Mouse (Mus musculus) bone marrow, adult 2 months (tissue): ENCODE results near the gene Atp2b2. TPM values are rescaled to one million over a fixed set of nuclear protein-coding genes. Genes with fewer than 3 reads are reported as not detected.

Experiments used
- H3K27ac ChIP-seq: fragments of 200-500 bp; 2 replicates; pipeline ENCODE4 v1.5.1; 2012; ENCODE audit warnings: low read depth, mild to moderate bottlenecking, control low read depth, inconsistent platforms, low read length; ENCODE audit not compliant: control insufficient read depth, poor library complexity, insufficient read depth
- H3K4me1 ChIP-seq: fragments of 200-500 bp; 2 replicates; pipeline ENCODE4 v1.6.1; 2011; ENCODE audit warnings: low read length; ENCODE audit not compliant: control insufficient read depth, insufficient read depth
- H3K4me3 ChIP-seq: fragments of 200-500 bp; replicated peaks from 2 replicates; pipeline ENCODE3; 2011; ENCODE audit warnings: mild to moderate bottlenecking, low read depth, low read length, control low read depth; ENCODE audit not compliant: control insufficient read depth
- CTCF ChIP-seq: fragments of 200-500 bp; IDR thresholded peaks from 2 replicates; pipeline ENCODE4 v1.5.1; 2011; ENCODE audit warnings: low read length, control low read depth; ENCODE audit not compliant: control insufficient read depth, insufficient read depth
- POLR2A ChIP-seq: fragments of 200-500 bp; IDR thresholded peaks from 2 replicates; pipeline ENCODE4 v1.6.1; 2011; ENCODE audit warnings: low read depth, mild to moderate bottlenecking, control low read depth, low read length, borderline replicate concordance; ENCODE audit not compliant: control insufficient read depth
- WGBS: fragments of 180-500 bp; shearing (Covaris S2); methylation state at CpG from one replicate; pipeline ENCODE4 v1.1.7; 2018; 5-methylcytosine and 5-hydroxymethylcytosine counted together
- polyA plus RNA-seq: library from polyadenylated mRNA; stranded (reverse); fragments of >200 nt; gene quantifications from 2 replicates; pipeline ENCODE4 v1.2.4, GENCODE M21; 2011; ENCODE audit warnings: low replicate concordance; ENCODE audit not compliant: missing spikeins, insufficient read depth, insufficient read length

Gene Atp2b2
- polyA plus RNA-seq, 1 experiment: 0.92 TPM

DNA sequence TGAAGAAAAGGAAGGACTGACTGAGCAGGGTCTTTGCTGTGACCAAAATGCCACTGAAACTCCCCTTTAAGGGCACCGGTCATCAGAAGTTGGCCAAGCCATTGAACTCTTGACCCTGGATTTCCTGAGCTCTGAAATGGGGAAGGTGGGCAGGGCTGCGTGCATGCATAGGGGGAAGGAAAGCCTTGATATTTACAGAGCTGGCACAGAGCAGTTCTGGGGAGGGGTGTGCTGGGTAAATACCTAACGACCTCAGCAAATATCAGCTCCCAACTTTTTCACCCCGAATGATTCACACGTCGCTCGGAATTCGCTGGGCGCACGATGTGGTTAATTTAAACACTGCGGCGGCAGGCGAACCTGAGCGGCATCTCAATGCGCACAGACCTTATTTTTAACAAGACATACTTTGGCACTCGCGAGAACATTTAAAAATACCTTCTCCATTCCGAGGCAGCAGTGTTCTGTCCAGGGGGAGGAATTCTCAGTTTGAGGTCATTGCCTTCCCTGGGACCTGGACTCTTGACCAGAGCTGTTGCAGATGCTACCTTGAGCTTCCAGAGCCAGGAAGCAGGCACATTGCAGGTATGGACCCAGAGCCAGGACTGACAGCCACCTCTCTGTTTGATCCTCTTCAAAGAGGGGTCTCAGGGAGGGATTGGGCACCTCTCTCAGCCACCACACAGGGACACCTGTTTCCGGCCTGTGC, 85.0 kb downstream of the Atp2b2 start:
- Histone ChIP-seq H3K27ac (no peak overlapping the region), H3K4me1 (no peaks in the 10 kb centered on the region), H3K4me3 (no peak overlapping the region)
- 73% methylated on average over 19 of the region's 19 CpGs for WGBS
- no peak for TF ChIP-seq POLR2A
- TF ChIP-seq CTCF: no peak

GRCm38 (mm10) chr6:113947515-113947914, 94.9 kb downstream of the Atp2b2 start:
- WGBS: 84% methylated on average over 8 of the region's 8 CpGs

DNA sequence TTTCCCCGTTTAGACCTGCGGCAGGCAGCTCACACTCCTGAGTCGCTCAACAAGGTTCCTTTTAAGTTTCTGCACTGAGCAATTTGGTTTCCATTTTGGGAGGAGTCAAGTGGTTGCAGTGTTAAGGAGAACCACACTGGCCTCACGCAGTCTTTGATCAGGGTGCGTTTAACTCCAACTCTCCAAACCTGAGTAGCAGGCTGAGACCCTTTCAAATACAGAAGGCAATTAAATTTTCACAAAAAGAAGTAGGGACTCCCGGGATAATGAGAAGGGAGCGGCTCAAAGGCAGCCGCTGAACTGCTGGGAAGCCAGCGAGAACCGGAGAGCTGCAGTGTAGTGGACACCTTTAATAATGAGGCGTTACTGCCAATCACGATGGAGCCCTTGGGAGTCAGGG, 100.1 kb downstream of the Atp2b2 start:
- TF ChIP-seq CTCF (no peak), POLR2A (no peak)
- 44% methylated on average over 12 of the region's 12 CpGs for WGBS
- Histone ChIP-seq H3K4me1 (peaks cover 5% of the 10 kb centered on the region; the same call in 1 of the 2 replicates), H3K4me3 (no peak overlapping the region), H3K27ac (no peak overlapping the region)

More at GRCm38 (mm10) chr6:113947515-113947914, 94.9 kb downstream of the Atp2b2 start:
- H3K4me1 ChIP-seq: peaks cover 5% of the 10 kb centered on the region; the same call in 1 of the 2 replicates
- no peak overlapping the region for H3K4me3 ChIP-seq
- TF ChIP-seq POLR2A (no peak), CTCF (no peak)
- H3K27ac ChIP-seq: no peak overlapping the region

GRCm38 (mm10) chr6:113941324-113941723, 101.1 kb downstream of the Atp2b2 start:
- no peak overlapping the region for H3K27ac ChIP-seq
- peaks cover 5% of the 10 kb centered on the region; the same call in 1 of the 2 replicates for H3K4me1 ChIP-seq
- 74% methylated on average over 5 of the region's 5 CpGs for WGBS
- TF ChIP-seq POLR2A: no peak
- no peak for TF ChIP-seq CTCF
- H3K4me3 ChIP-seq: no peak overlapping the region

DNA sequence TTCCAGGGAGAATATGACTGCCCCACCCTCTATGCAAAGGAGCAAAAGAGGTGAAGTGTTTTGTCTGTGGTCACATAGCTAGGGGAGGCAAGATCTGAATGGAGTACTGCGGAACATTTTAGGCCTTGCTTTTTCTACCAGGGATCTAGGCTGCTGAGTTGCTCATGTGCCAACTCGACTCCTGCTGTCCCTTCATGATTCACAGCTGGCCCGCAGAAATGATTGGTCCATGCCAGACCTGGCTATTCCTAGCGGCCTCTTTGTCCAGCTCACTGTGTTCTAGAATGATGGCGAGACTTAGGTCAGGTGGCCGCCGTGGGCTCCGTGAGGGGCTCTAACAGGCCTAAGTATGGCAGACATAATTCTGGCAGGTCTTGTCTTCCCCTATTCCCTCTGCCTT, 103.0 kb downstream of the Atp2b2 start:
- TF ChIP-seq CTCF (no peak), POLR2A (no peak)
- peaks cover 3% of the 10 kb centered on the region; the same call in 1 of the 2 replicates for H3K4me1 ChIP-seq
- 84% methylated on average over 8 of the region's 8 CpGs for WGBS

DNA sequence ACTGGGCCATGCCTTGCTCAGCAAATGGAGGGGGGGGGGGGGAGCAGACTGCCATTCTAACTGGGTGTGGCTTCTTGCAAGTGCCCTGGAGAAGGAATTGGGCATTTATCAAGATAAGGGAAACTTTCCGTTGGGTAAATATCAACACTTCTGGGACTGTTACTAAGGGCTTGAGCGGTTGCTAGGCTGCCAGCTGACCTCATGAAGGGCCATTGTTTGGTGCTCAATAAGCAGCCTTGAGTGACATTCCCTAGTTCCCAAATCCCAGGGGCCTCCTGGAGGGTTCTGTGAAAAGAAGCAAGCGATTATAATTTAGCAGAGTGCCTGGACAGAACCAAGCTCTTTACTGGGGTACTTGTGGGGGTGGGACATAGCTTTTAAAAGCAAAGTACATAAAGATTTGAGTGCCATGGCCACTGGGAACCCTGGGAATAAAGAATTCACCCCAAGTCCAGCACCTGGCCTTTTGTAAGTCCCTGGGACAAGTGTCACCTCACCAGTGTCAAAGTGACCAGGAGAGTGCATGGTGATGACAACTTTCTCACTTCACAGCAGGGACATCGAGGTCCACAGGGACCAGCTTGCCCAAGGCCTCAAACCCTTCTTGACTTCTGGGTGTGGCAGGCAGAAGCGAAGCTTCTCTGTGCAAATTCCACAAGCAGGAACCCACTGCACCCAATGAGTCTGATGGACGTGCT, 105.5 kb downstream of the Atp2b2 start:
- WGBS: 73% methylated on average over 6 of the region's 6 CpGs
- no peak overlapping the region for H3K27ac ChIP-seq
- TF ChIP-seq POLR2A: no peak
- no peak for TF ChIP-seq CTCF
- no peaks in the 10 kb centered on the region for H3K4me1 ChIP-seq
- H3K4me3 ChIP-seq: no peak overlapping the region

More for the DNA sequence above, 103.0 kb downstream of the Atp2b2 start:
- Histone ChIP-seq H3K27ac (no peak overlapping the region), H3K4me3 (no peak overlapping the region)

- TF ChIP-seq CTCF: no peak
- TF ChIP-seq POLR2A: no peak
- no peak overlapping the region for H3K4me3 ChIP-seq
- 63% methylated on average over 8 of the region's 8 CpGs for WGBS
- no peaks in the 10 kb centered on the region for H3K4me1 ChIP-seq
- H3K27ac ChIP-seq: no peak overlapping the region
These were observed 106.3 kb downstream of the Atp2b2 start for GRCm38 (mm10) chr6:113936111-113936510.

GRCm38 (mm10) chr6:113934692-113935091, 107.7 kb downstream of the Atp2b2 start:
- TF ChIP-seq CTCF (no peak), POLR2A (no peak)
- Histone ChIP-seq H3K4me3 (no peak overlapping the region), H3K27ac (no peak overlapping the region), H3K4me1 (no peaks in the 10 kb centered on the region)
- WGBS: 2% methylated on average over 8 of the region's 8 CpGs
